Mouse (Mus musculus): ENCODE results near the gene Ppp1r9a. TPM values are rescaled to one million over a fixed set of nuclear protein-coding genes. Genes with fewer than 3 reads are reported as not detected.

The Ppp1r9a gene
- total and polyA plus RNA-seq, 3 experiments: 1.0 TPM; not detected in 2

- in situ Hi-C loops (cut with MboI; ENCODE audit: low pct_ligation_motif_present, low pct_unique_long_range_greater_than_20kb, low sequenced_read_pairs) (loop anchor here (25.0 kb wide), 1 partner anchor 451 kb away; no protein-coding TSS in a partner anchor), dilution Hi-C loops (cut with MboI; ENCODE audit: extremely low pct_ligation_motif_present, extremely low pct_unique_long_range_greater_than_20kb, low sequenced_read_pairs) (no loop called here)
- H3K27ac ChIP-seq (ENCODE audit: insufficient read depth, low read depth): no peak overlapping the region
- H3K9ac ChIP-seq (ENCODE audit: insufficient read depth, low read depth): no peak overlapping the region
- H3K36me3 ChIP-seq (replicated peaks in 1 of 2; ENCODE audit: control insufficient read depth in 1 of 2, insufficient read depth in 1 of 2, low read length in 1 of 2): no peaks in the 10 kb centered on the region
- TF ChIP-seq TBP (conservative IDR thresholded peaks at IDR 0.05; ENCODE audit: low read depth, low read length) (no peak), CHD1 (IDR thresholded peaks at IDR 0.05; ENCODE audit: low read depth, low read length) (no peak)
- no peaks in the 10 kb centered on the region for H3K4me1 ChIP-seq (ENCODE audit: control insufficient read depth in 1 of 2, insufficient read depth in 2 of 2)
- no peaks in the 10 kb centered on the region for H3K27me3 ChIP-seq (replicated peaks)
- no peaks in the 10 kb centered on the region for H3K9me3 ChIP-seq (replicated peaks; ENCODE audit: low read length)
- H3K4me2 ChIP-seq (ENCODE audit: insufficient read depth, low read depth, poor library complexity, severe bottlenecking): no peak overlapping the region
- H3K79me2 ChIP-seq (replicated peaks; ENCODE audit: control insufficient read depth, extremely low read depth, insufficient read depth, poor library complexity, severe bottlenecking): no peaks in the 10 kb centered on the region
- H3K4me3 ChIP-seq (replicated peaks in 1 of 3; ENCODE audit: low read depth in 2 of 3, low read length in 2 of 3, poor library complexity in 1 of 3): no peak overlapping the region
- no peak for DNase-seq (ENCODE audit: extremely low read depth)
These were observed 210.4 kb downstream of the Ppp1r9a start for GRCm38 (mm10) chr6:5113103-5113502.

- Histone ChIP-seq H3K4me1 (ENCODE audit: control insufficient read depth in 1 of 2, insufficient read depth in 2 of 2) (no peaks in the 10 kb centered on the region), H3K36me3 (replicated peaks in 1 of 2; ENCODE audit: control insufficient read depth in 1 of 2, insufficient read depth in 1 of 2, low read length in 1 of 2) (no peaks in the 10 kb centered on the region), H3K9ac (ENCODE audit: insufficient read depth, low read depth) (no peak overlapping the region), H3K27me3 (replicated peaks) (no peaks in the 10 kb centered on the region), H3K27ac (ENCODE audit: insufficient read depth, low read depth) (no peak overlapping the region), H3K4me3 (replicated peaks in 1 of 3; ENCODE audit: low read depth in 2 of 3, low read length in 2 of 3, poor library complexity in 1 of 3) (no peak overlapping the region), H3K4me2 (ENCODE audit: insufficient read depth, low read depth, poor library complexity, severe bottlenecking) (no peak overlapping the region), H3K79me2 (replicated peaks; ENCODE audit: control insufficient read depth, extremely low read depth, insufficient read depth, poor library complexity, severe bottlenecking) (no peaks in the 10 kb centered on the region), H3K9me3 (replicated peaks; ENCODE audit: low read length) (no peaks in the 10 kb centered on the region)
- no peak for TF ChIP-seq ZNF384 (IDR thresholded peaks at IDR 0.05; ENCODE audit: low read depth, low read length)
- TF ChIP-seq ZKSCAN1 (IDR thresholded peaks at IDR 0.05; ENCODE audit: borderline replicate concordance, low read depth, low read length): no peak
- no peak for TF ChIP-seq KAT2A (IDR thresholded peaks at IDR 0.05; ENCODE audit: insufficient replicate concordance, low read length)
- TF ChIP-seq JUND (conservative IDR thresholded peaks at IDR 0.05; ENCODE audit: low read depth, low read length): no peak
- TF ChIP-seq UBTF (IDR thresholded peaks at IDR 0.05; ENCODE audit: low read depth, low read length): no peak
- no peak for TF ChIP-seq SMC3 (IDR thresholded peaks at IDR 0.05; ENCODE audit: low read depth, low read length)
- TF ChIP-seq MAZ (IDR thresholded peaks at IDR 0.05; ENCODE audit: low read depth, low read length): no peak
- no peak for TF ChIP-seq CTCF (conservative IDR thresholded peaks at IDR 0.05 in 1 of 2, IDR thresholded peaks at IDR 0.05 in 1 of 2; ENCODE audit: low read depth in 2 of 2, low read length in 2 of 2)
- no peak for TF ChIP-seq USF1 (IDR thresholded peaks at IDR 0.05; ENCODE audit: low read depth, low read length)
- TF ChIP-seq EP300 (IDR thresholded peaks at IDR 0.05; ENCODE audit: low read length): no peak
- TF ChIP-seq HCFC1 (IDR thresholded peaks at IDR 0.05; ENCODE audit: low read depth, low read length): no peak
- dilution Hi-C loops (cut with MboI; ENCODE audit: extremely low pct_ligation_motif_present, extremely low pct_unique_long_range_greater_than_20kb, low sequenced_read_pairs) (no loop called here), in situ Hi-C loops (cut with MboI; ENCODE audit: low pct_ligation_motif_present, low pct_unique_long_range_greater_than_20kb, low sequenced_read_pairs) (loop anchor here (25.0 kb wide), 1 partner anchor 451 kb away; no protein-coding TSS in a partner anchor)
- no peak for DNase-seq (ENCODE audit: extremely low read depth)
These were observed 211.0 kb downstream of the Ppp1r9a start for GRCm38 (mm10) chr6:5113734-5114133.

GRCm38 (mm10) chr6:5114857-5115256 is 212.1 kb downstream of the Ppp1r9a start:
- dilution Hi-C loops (cut with MboI; ENCODE audit: extremely low pct_ligation_motif_present, extremely low pct_unique_long_range_greater_than_20kb, low sequenced_read_pairs) (no loop called here), in situ Hi-C loops (cut with MboI; ENCODE audit: low pct_ligation_motif_present, low pct_unique_long_range_greater_than_20kb, low sequenced_read_pairs) (loop anchor here (25.0 kb wide), 1 partner anchor 453 kb away; no protein-coding TSS in a partner anchor)
- TF ChIP-seq SIN3A (IDR thresholded peaks at IDR 0.05; ENCODE audit: low read length) (no peak), USF1 (IDR thresholded peaks at IDR 0.05; ENCODE audit: low read depth, low read length) (no peak), IRF4 (IDR thresholded peaks at IDR 0.05; ENCODE audit: low read depth, low read length) (no peak), ZC3H11A (IDR thresholded peaks at IDR 0.05; ENCODE audit: low read depth, low read length) (no peak), E2F4 (IDR thresholded peaks at IDR 0.05; ENCODE audit: insufficient replicate concordance, low read depth, low read length) (no peak), NELFE (IDR thresholded peaks at IDR 0.05; ENCODE audit: low read depth, low read length) (no peak), POLR2AphosphoS2 (IDR thresholded peaks at IDR 0.05; ENCODE audit: low read depth, low read length) (no peak), ETS1 (conservative IDR thresholded peaks at IDR 0.05; ENCODE audit: low read depth, low read length) (no peak), MAZ (IDR thresholded peaks at IDR 0.05; ENCODE audit: low read depth, low read length) (no peak), CHD2 (IDR thresholded peaks at IDR 0.05; ENCODE audit: low read length) (no peak), UBTF (IDR thresholded peaks at IDR 0.05; ENCODE audit: low read depth, low read length) (no peak), ZNF384 (IDR thresholded peaks at IDR 0.05; ENCODE audit: low read depth, low read length) (no peak), RCOR1 (conservative IDR thresholded peaks at IDR 0.05; ENCODE audit: low read depth, low read length) (no peak), BHLHE40 (IDR thresholded peaks at IDR 0.05; ENCODE audit: low read depth, low read length) (no peak), MAFK (IDR thresholded peaks at IDR 0.05; ENCODE audit: insufficient replicate concordance, low read length) (no peak)
- no peak overlapping the region for H3K27ac ChIP-seq (ENCODE audit: insufficient read depth, low read depth)
- H3K79me2 ChIP-seq (replicated peaks; ENCODE audit: control insufficient read depth, extremely low read depth, insufficient read depth, poor library complexity, severe bottlenecking): no peaks in the 10 kb centered on the region
- H3K4me3 ChIP-seq (replicated peaks in 1 of 3; ENCODE audit: low read depth in 2 of 3, low read length in 2 of 3, poor library complexity in 1 of 3): no peak overlapping the region
- no peak overlapping the region for H3K9ac ChIP-seq (ENCODE audit: insufficient read depth, low read depth)
- no peaks in the 10 kb centered on the region for H3K27me3 ChIP-seq (replicated peaks)
- no peak overlapping the region for H3K4me2 ChIP-seq (ENCODE audit: insufficient read depth, low read depth, poor library complexity, severe bottlenecking)
- H3K4me1 ChIP-seq (ENCODE audit: control insufficient read depth in 1 of 2, insufficient read depth in 2 of 2): no peaks in the 10 kb centered on the region
- H3K36me3 ChIP-seq (replicated peaks in 1 of 2; ENCODE audit: control insufficient read depth in 1 of 2, insufficient read depth in 1 of 2, low read length in 1 of 2): no peaks in the 10 kb centered on the region
- no peak for DNase-seq (ENCODE audit: extremely low read depth)
- no peaks in the 10 kb centered on the region for H3K9me3 ChIP-seq (replicated peaks; ENCODE audit: low read length)

All from CH12.LX (cell line).